Mouse (Mus musculus) intestine, embryonic 16.5 days (tissue): ENCODE data around the gene Plcl2. TPM values are rescaled to one million over a fixed set of nuclear protein-coding genes. Genes with fewer than 3 reads are reported as not detected.

Experiments
- ATAC-seq: fragments of 200-750 bp; cut with Nextera tagmentation; 2 replicates; pipeline ENCODE4 v1.8.0; 2017; ENCODE audit warnings: moderate TSS enrichment, moderate library complexity
- H3K27ac ChIP-seq: fragments of 300-500 bp; sonication (generic); 2 replicates; pipeline ENCODE4 v1.5.1; 2014; ENCODE audit warnings: mild to moderate bottlenecking, low read length
- H3K27me3 ChIP-seq: fragments of 300-500 bp; sonication (generic); replicated peaks from 2 replicates; pipeline ENCODE4 v1.6.1; 2014; ENCODE audit warnings: low read length, control low read depth, mixed read lengths; ENCODE audit not compliant: control insufficient read depth, insufficient read depth
- H3K36me3 ChIP-seq: fragments of 300-500 bp; sonication (generic); 2 replicates; pipeline ENCODE4 v1.6.1; 2014; ENCODE audit warnings: low read length, control low read depth; ENCODE audit not compliant: control insufficient read depth, insufficient read depth
- H3K4me1 ChIP-seq: fragments of 300-500 bp; sonication (generic); 2 replicates; pipeline ENCODE4 v1.6.1; 2014; ENCODE audit warnings: low read length, control low read depth, mixed read lengths; ENCODE audit not compliant: control insufficient read depth, insufficient read depth
- H3K4me2 ChIP-seq: fragments of 300-500 bp; sonication (generic); 2 replicates; pipeline ENCODE4 v1.6.1; 2014; ENCODE audit warnings: low read depth, low read length, control low read depth
- H3K4me3 ChIP-seq: fragments of 300-500 bp; sonication (generic); 2 replicates; pipeline ENCODE4 v1.5.1; 2014; ENCODE audit warnings: mild to moderate bottlenecking, low read length
- H3K9ac ChIP-seq: fragments of 300-500 bp; sonication (generic); 2 replicates; pipeline ENCODE4 v1.6.1; 2014; ENCODE audit warnings: low read depth, low read length
- H3K9me3 ChIP-seq: fragments of 300-500 bp; sonication (generic); 2 replicates; pipeline ENCODE4 v1.6.1; 2016; ENCODE audit warnings: low read length, control low read depth; ENCODE audit not compliant: control insufficient read depth
- WGBS: fragments of 180-500 bp; shearing (Covaris S2); extraction: QIAGEN DNeasy Blood & Tissue Kit; methylation state at CpG from one replicate; pipeline ENCODE4 v1.1.7; 2014; 5-methylcytosine and 5-hydroxymethylcytosine counted together
- polyA plus RNA-seq: library from polyadenylated mRNA; unstranded; fragments of >200 nt; fragmentation: Nextera tagmentation; extraction: Ambion mirVana; gene quantifications from 2 replicates; pipeline ENCODE4 v1.2.1, GENCODE M21; 2015

Plcl2 gene
- 4.0 TPM in 2 replicates for polyA plus RNA-seq

DNA sequence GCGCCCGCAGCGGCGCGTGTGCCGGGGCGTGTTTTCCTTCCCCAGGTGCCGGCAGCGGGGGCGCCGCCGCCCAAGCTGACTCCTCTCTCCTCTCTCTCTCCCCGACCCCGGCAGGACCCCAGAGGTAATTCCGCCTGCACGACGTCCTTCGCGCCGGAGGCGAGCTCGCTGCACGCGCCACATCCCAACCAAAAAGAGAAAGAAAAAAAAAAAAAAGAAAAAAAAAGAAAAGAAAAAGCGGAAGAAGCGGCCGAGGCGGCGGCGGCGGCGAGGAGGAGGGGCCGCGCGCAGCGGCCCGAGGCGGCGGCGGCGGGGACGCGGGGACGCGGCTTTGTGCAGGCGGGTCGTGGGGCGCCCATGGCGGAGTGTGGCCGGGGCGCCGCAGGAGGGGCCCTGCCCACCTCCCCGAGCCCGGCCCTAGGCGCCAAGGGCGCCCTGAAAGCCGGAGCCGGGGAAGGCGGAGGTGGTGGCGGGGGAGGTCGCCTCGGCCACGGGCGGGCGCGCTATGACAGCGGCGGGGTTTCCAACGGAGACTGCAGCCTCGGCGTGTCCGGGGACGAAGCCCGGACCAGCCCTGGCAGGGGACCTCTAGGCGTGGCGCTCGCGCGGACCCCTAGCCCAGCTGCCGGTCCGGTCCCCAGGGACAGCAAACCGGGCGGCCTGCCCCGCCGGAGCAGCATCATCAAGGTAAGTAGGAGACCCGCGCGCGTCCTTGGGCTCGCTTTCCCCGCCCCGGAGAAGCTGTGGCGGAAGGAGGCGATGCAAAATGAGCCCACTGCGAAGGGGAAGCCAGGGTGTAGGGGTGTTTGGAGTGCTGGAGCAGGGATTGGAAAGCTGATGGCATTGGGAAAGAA is at the start of gene Plcl2:
Plcl2 (plus strand) TSS at position 153 of the 854 bp plus-strand sequence.
- WGBS, result under 1% methylated on average over 87 of the region's 95 CpGs

DNA sequence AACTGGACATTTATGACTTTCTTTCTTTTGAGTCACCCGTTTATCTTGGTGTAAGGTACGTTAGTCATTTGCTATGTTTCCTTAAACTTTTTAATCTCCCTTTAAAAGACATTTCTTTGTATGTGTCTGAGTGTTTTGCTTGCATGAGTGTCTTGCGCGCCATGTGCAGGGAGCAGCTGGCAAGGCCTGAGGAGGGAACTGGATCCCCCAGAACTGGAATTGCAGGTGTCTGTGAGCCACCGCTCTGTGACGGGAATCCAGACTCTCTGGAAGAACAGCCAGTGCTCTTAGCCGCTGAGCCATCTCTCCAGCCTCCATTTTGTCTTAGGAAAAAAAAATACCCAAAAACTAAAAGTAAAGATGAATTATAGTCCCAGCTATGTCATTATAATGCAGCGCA is 48.9 kb upstream of the Plcl2 start:
- 64% methylated on average over 8 of the region's 8 CpGs for WGBS
- no peak overlapping the region for H3K27ac ChIP-seq

More for the DNA sequence above, at the start of gene Plcl2:
- Histone ChIP-seq H3K27me3 (no peaks in the 10 kb centered on the region), H3K9ac (peak within 1 kb of the TSS; percentile 90), H3K4me2 (peak within 1 kb of the TSS; percentile 91), H3K4me3 (peak within 1 kb of the TSS; percentile 91), H3K9me3 (no peaks in the 10 kb centered on the region), H3K4me1 (peaks cover 14% of the 10 kb centered on the region; the same call in 1 of the 2 replicates), H3K27ac (peak within 1 kb of the TSS; percentile 81), H3K36me3 (no peaks in the 10 kb centered on the region)
- ATAC-seq, result peak; percentile 58

DNA sequence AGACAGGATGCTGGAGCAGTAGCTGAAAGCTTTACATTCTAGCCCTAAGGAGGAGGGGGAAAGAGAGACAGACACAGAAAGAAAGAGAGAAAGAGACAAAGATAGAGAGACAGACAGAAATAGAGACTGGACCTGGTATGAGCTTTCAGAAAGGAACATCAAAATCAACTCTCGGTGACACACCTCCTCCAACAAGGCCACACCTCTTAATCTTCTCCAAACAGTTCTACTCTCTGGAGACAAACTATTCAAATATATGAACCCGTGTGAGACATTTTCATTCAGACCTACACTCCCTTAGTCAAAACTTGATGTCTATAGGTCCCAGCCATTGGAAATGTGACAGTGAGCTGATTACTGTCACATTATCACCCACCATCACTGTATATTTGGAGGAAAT is 41.8 kb upstream of the Plcl2 start:
- H3K9ac ChIP-seq, result no peak overlapping the region
- no peak overlapping the region for H3K27ac ChIP-seq
- no peaks in the 10 kb centered on the region for H3K36me3 ChIP-seq
- no peaks in the 10 kb centered on the region for H3K27me3 ChIP-seq
- no peak for ATAC-seq
- H3K4me2 ChIP-seq, result no peak overlapping the region
- 86% methylated on average over 2 of the region's 2 CpGs for WGBS
- peaks cover 8% of the 10 kb centered on the region; the same call in 1 of the 2 replicates for H3K4me1 ChIP-seq
- no peak overlapping the region for H3K4me3 ChIP-seq
- no peaks in the 10 kb centered on the region for H3K9me3 ChIP-seq

More for the DNA sequence above, 48.9 kb upstream of the Plcl2 start:
- Histone ChIP-seq H3K27me3 (no peaks in the 10 kb centered on the region), H3K9me3 (no peaks in the 10 kb centered on the region), H3K36me3 (no peaks in the 10 kb centered on the region), H3K9ac (no peak overlapping the region), H3K4me3 (no peak overlapping the region), H3K4me2 (no peak overlapping the region), H3K4me1 (no peaks in the 10 kb centered on the region)
- no peak for ATAC-seq

DNA sequence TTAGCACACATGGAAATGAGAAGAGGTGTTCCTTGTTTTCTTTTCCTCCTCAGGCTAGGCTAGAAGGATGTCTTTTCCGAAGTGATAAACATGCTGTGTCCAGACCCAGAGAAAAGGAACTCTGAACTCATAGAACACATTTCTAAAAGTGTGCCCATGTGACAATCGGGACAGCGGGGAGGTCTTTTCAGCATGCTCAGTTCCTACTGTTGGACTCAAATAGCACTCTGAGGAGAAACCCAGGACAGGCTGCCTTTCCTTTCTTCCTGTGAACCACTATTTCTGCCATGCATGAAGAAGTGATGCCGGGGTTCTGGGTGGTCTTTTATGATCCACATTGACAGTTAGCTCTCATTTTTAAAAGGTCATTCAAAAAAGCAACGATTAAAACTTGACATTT is 40.1 kb upstream of the Plcl2 start:
- no peaks in the 10 kb centered on the region for H3K36me3 ChIP-seq
- 81% methylated on average over 5 of the region's 5 CpGs for WGBS
- peaks cover 8% of the 10 kb centered on the region; the same call in 1 of the 2 replicates for H3K4me1 ChIP-seq
- H3K9ac ChIP-seq, result no peak overlapping the region
- no peak for ATAC-seq
- H3K4me3 ChIP-seq, result no peak overlapping the region
- no peaks in the 10 kb centered on the region for H3K9me3 ChIP-seq
- no peak overlapping the region for H3K4me2 ChIP-seq
- no peak overlapping the region for H3K27ac ChIP-seq
- H3K27me3 ChIP-seq, result no peaks in the 10 kb centered on the region

DNA sequence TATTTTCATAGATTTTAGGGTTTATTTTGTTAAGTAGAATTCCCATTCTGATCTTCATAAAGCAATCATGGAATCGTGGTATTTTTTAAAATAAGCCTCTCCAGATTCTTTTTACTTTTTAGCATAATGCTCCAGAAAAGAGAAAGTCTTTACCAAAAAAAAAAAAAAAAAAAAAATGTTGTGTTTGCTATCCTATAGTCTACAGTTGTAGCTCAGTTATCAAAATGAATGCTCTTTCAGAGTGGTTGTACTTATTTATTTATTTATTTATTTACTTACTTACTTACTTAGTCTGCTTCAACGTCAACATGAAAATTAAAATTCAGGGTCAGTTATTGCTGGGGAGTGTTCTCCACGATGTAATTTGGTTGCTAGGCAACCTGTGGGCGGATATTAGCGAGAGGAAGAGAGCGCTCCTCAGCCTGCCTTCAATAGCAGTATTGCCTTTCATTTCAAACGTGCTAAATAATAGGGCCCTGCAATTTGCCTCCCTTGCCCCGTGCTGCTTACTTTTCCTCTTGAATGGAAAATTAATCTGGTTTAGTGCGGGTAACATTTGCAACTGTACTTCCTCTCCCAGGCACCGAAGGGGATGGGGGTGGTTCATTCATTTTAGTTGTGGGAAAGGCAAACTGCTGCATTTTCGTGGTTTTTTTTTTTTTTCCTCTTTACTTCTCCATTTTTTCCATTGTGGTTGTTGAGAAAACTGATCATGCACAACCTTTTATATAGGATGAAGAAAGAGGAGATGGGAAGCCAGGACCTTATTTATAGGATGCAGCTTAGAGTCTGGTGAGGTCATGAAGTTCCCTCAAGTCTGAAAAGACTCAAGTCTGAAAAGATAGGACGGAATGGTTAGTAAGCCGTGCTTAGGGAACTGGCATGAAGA is 39.4 kb upstream of the Plcl2 start:
- ATAC-seq, result peak; percentile 48
- H3K4me1 ChIP-seq, result peaks cover 8% of the 10 kb centered on the region; the same call in 1 of the 2 replicates
- no peaks in the 10 kb centered on the region for H3K36me3 ChIP-seq
- peak overlapping the region; percentile 80 for H3K27ac ChIP-seq
- H3K4me2 ChIP-seq, result peak overlapping the region; percentile 47
- peak overlapping the region; percentile 19; the same call in 1 of the 2 replicates for H3K4me3 ChIP-seq
- H3K9me3 ChIP-seq, result no peaks in the 10 kb centered on the region
- peak overlapping the region; percentile 24; the same call in 1 of the 2 replicates for H3K9ac ChIP-seq
- WGBS, result 30% methylated on average over 13 of the region's 13 CpGs
- no peaks in the 10 kb centered on the region for H3K27me3 ChIP-seq

DNA sequence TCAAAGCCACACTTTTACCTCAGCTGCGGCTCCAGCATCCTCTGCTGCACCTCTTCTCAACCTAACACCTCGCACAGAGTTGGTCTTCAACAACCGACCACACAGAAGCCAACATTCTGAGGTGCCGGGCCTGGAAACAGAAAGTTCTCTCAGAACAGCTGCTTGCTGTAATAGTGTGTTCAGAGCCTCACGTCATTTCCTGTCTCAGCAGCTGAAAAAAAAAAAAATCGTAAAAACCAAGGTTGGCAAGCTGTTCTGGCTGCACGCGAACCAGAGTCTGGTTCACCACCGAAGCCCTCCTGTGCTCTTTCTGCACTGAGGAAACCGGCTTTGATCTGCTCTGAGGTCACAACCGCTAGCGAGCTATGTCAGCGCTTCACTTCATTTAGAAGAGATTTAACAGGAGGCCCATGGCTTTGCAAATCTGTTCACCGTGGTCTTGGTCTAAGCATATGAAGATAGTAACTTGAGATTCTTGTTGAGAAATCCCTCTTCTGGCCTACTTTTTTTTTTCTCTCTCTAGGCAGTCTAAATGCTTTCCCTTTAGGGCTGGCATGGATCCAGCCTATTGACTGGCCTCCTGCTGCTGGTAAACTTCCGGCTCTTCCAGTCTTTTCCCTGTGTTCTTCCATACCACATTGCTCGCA is 38.6 kb upstream of the Plcl2 start:
- ATAC-seq, result peak; percentile 77
- H3K4me1 ChIP-seq, result peaks cover 8% of the 10 kb centered on the region; the same call in 1 of the 2 replicates
- peak overlapping the region; percentile 19; the same call in 1 of the 2 replicates for H3K4me3 ChIP-seq
- 34% methylated on average over 16 of the region's 16 CpGs for WGBS
- H3K27me3 ChIP-seq, result no peaks in the 10 kb centered on the region
- no peaks in the 10 kb centered on the region for H3K36me3 ChIP-seq
- H3K4me2 ChIP-seq, result peak overlapping the region; percentile 47
- peak overlapping the region; percentile 25; the same call in 1 of the 2 replicates for H3K9ac ChIP-seq
- peak overlapping the region; percentile 80 for H3K27ac ChIP-seq
- H3K9me3 ChIP-seq, result no peaks in the 10 kb centered on the region

DNA sequence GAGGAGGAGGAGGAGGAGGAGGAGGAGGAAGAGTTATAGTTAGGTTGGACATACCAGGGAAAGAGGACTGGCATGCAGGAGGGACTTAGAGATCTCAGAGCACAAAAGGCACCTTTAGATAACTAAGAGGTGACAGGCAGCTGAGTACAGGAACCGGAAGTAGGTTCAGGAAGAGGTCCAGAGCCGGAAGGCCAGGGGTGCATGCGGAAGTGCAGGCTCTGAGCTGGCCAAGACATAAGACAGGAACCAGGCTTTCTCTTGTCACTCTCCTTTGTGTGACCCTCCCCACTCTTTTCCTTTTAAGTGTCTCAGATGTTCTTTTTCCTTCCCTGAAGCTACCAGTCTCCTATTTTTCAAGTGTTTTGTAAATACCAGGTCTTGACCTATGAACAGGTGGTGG is 38.0 kb upstream of the Plcl2 start:
- WGBS, result 55% methylated on average over 3 of the region's 3 CpGs
- no peak overlapping the region for H3K27ac ChIP-seq
- H3K4me1 ChIP-seq, result peaks cover 8% of the 10 kb centered on the region; the same call in 1 of the 2 replicates
- H3K9me3 ChIP-seq, result no peaks in the 10 kb centered on the region
- no peak overlapping the region for H3K4me3 ChIP-seq
- no peak overlapping the region for H3K9ac ChIP-seq
- H3K4me2 ChIP-seq, result no peak overlapping the region
- H3K27me3 ChIP-seq, result no peaks in the 10 kb centered on the region
- ATAC-seq, result peak; percentile 56; the same call in 1 of the 2 replicates
- H3K36me3 ChIP-seq, result no peaks in the 10 kb centered on the region

DNA sequence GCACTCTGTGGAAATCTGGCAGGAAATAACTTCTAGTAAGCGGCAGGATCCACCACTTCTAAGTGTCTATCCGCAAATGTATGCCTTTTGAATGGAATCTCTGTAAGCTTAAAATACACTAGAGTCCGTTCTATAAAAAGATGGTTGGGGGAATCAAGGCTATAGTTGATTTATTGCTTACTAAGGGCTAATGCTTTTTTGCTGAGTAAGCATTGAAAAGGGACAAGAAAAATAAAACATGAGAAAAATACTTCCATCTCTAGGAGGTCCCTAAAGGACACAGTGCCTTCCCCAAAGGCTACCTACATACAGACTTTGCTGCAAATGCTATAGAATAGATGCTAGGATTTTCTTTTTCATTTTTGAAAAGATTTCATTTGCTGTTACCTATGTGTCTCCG is 31.9 kb upstream of the Plcl2 start:
- Histone ChIP-seq H3K27me3 (no peaks in the 10 kb centered on the region), H3K27ac (no peak overlapping the region), H3K9ac (no peak overlapping the region), H3K4me1 (no peaks in the 10 kb centered on the region), H3K36me3 (no peaks in the 10 kb centered on the region), H3K9me3 (no peaks in the 10 kb centered on the region), H3K4me3 (no peak overlapping the region), H3K4me2 (no peak overlapping the region)
- 86% methylated on average over 4 of the region's 4 CpGs for WGBS
- no peak for ATAC-seq
